Mouse (Mus musculus): Measurements from ENCODE around the gene Trim24. TPM values are rescaled to one million over a fixed set of nuclear protein-coding genes. Genes with fewer than 3 reads are reported as not detected.
"Not testable (repeated sequence)": the region's sequence is repeated elsewhere in the genome, so short reads cannot be mapped to it uniquely, and the experiment has no call there.

Gene Trim24
- 35.4 and 40.3 TPM in 2 replicates for polyA plus RNA-seq (2014; fragmentation: Nextera tagmentation; extraction: Ambion mirVana)

DNA sequence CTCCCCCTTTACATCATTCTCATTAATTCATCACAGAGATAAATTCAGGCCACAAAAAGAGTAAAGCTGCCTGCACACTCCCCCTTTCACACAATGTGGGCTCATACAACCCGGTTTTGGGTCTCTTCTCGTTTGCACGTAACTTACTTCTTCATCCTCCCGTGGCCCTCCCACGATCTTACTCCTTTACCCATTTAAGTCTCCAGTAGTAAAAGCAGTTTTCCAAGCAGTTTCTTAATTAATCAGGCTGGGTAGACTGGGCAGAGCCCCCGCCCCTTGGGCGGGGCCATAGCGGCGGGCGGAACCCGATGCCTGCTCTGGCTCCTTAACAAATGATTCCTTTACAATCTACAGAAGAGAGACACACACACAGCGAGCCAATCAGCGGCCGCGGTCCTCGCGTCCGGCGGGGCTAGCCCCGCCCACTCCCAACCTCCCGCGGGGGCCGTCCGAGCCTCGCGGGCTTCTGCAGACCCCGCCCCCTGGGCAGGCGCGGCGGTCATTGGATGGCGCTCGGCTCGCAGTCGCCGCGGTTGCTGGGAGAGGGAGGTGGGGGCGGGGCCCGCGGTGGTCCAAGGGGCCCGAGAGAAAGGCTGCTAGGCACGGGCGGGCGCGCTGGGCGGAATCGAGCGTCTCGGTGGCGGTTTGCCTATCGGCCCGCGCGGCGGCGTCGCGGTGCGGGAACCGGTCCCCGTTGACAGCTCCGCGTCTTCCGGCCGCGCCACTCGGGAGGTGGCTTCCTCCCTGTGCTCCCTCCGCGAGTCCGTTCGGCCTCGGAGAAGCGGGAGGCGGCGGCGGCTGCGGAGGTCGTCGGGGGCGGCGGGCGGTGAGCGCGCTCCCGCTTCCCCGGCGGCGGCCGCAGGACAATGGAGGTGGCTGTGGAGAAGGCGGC is at the start of gene Trim24:
Gene Trim24, plus strand, starts transcription at position 567 of the 892 bp plus-strand sequence.
- Histone ChIP-seq H3K4me1 (replicated peaks; ENCODE audit: control insufficient read depth, insufficient read depth, low read length) (no peaks in the 10 kb centered on the region), H3K4me2 (replicated peaks; ENCODE audit: low read depth, low read length) (peak within 1 kb of the TSS; percentile 37), H3K9me3 (ENCODE audit: control insufficient read depth, low read length) (peaks cover 17% of the 10 kb centered on the region), H3K27me3 (ENCODE audit: control insufficient read depth, insufficient read depth, low read length) (no peaks in the 10 kb centered on the region), H3K4me3 (ENCODE audit: low read depth, low read length) (peak within 1 kb of the TSS; percentile 89), H3K27ac (ENCODE audit: low read depth, low read length) (peak within 1 kb of the TSS; percentile 98), H3K36me3 (ENCODE audit: control insufficient read depth, insufficient read depth, low read length) (peaks cover 4% of the 10 kb centered on the region; the same call in 1 of the 2 replicates), H3K9ac (ENCODE audit: low read depth, low read length) (peak within 1 kb of the TSS; percentile 94)
- WGBS: under 1% methylated on average over 54 of the region's 89 CpGs
- DNase-seq (ENCODE audit: low spot score) (peak; percentile 99), ATAC-seq (ENCODE audit: low FRiP score) (peak; percentile 98)

GRCm38 (mm10) chr6:37821531-37822051 is 49.0 kb upstream of the Trim24 start:
- H3K4me2 ChIP-seq (replicated peaks; ENCODE audit: low read depth, low read length): no peak overlapping the region
- no peak overlapping the region for H3K27ac ChIP-seq (ENCODE audit: low read depth, low read length)
- DNase-seq (ENCODE audit: low spot score): no peak
- no peaks in the 10 kb centered on the region for H3K4me1 ChIP-seq (replicated peaks; ENCODE audit: control insufficient read depth, insufficient read depth, low read length)
- H3K36me3 ChIP-seq (ENCODE audit: control insufficient read depth, insufficient read depth, low read length): no peaks in the 10 kb centered on the region
- no peaks in the 10 kb centered on the region for H3K27me3 ChIP-seq (ENCODE audit: control insufficient read depth, insufficient read depth, low read length)
- H3K9ac ChIP-seq (ENCODE audit: low read depth, low read length): no peak overlapping the region
- WGBS: 93% methylated on average over 6 of the region's 6 CpGs
- H3K9me3 ChIP-seq (ENCODE audit: control insufficient read depth, low read length): no peaks in the 10 kb centered on the region
- ATAC-seq (ENCODE audit: low FRiP score): no peak
- no peak overlapping the region for H3K4me3 ChIP-seq (ENCODE audit: low read depth, low read length)

DNA sequence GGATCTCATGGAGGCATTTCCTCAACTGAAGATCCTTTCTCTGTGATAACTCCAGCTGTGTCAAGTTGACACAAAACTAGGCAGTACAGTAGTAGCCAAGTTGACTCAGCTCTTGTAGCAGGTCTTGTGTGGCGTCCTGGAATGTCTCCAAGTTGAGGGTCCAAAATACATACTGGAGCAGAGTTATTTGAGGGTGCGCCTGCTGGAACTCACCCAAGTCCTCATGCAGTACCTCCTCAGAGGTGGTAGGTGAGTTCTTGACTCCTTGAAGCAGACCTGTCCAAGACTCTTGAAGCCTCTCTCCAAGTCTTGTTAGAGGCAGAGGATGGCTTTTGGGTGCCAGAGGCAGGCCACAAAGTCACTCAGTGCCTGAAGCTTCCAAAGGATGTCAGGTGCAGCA is 48.2 kb upstream of the Trim24 start:
- 90% methylated on average over 2 of the region's 2 CpGs for WGBS
- Histone ChIP-seq H3K9me3 (ENCODE audit: control insufficient read depth, low read length) (no peaks in the 10 kb centered on the region), H3K36me3 (ENCODE audit: control insufficient read depth, insufficient read depth, low read length) (no peaks in the 10 kb centered on the region), H3K4me3 (ENCODE audit: low read depth, low read length) (no peak overlapping the region), H3K27ac (ENCODE audit: low read depth, low read length) (no peak overlapping the region), H3K4me2 (replicated peaks; ENCODE audit: low read depth, low read length) (no peak overlapping the region), H3K27me3 (ENCODE audit: control insufficient read depth, insufficient read depth, low read length) (no peaks in the 10 kb centered on the region), H3K4me1 (replicated peaks; ENCODE audit: control insufficient read depth, insufficient read depth, low read length) (no peaks in the 10 kb centered on the region), H3K9ac (ENCODE audit: low read depth, low read length) (no peak overlapping the region)
- DNase-seq (ENCODE audit: low spot score) (no peak), ATAC-seq (ENCODE audit: low FRiP score) (no peak)

DNA sequence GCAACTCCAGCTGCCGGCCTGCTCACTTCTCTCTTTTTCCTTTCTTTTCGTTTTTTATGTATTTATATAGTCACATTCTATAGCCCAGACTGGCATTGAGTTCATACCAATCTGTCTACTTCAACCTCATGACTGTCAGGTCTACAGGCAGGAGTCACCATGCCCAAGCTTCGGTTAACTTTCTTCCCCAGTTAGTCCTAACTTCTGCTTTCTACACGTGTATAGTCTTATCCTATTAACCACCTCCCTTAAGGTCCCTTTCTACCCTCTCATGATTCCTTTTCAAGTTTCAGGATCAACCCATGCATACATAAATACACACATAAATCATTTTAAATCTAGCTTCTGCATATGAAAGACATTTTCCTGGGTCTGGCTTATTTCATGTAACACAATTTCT is 46.9 kb upstream of the Trim24 start:
- Histone ChIP-seq H3K4me3 (ENCODE audit: low read depth, low read length) (no peak overlapping the region), H3K9me3 (ENCODE audit: control insufficient read depth, low read length) (no peaks in the 10 kb centered on the region)
- no peak for ATAC-seq (ENCODE audit: low FRiP score)

DNA sequence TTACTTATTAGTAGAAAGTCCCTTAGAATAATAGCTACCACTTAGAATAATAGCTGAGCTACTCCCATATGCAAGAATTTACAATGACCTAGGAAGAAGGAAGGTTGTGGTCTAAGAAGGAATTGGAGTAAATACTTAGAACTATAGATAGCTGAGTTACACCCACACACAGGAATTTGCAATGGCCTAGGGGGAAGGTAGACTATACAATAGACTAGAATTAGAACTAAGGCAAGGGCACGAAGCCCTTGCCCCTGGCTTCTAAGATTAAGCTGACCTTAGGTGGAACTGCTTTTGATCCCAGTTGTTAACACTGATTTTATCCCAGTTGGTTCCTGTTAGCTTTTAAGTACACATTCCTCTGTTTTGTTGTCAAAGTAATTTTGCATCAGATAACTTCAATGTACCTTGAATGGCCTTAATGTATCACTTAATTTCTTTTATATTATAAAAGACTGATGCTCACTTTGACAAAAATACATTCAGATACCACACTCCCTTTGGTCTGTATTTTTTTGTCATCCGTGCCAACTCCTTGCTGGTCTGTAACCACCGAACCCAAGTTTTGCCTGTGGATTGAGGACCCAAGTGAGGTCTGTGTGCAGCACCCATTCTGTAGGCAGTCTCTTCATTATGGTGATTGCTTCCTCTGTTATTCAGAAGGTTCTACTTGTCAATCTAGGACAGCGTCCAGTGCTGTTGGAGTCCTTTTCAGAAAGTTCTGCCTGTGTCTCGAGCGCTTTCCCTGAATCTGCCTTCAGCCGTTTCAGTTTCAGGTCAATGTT is 45.1 kb upstream of the Trim24 start:
- ATAC-seq (ENCODE audit: low FRiP score): not testable (repeated sequence)
- 91% methylated on average over 7 of the region's 7 CpGs for WGBS

More for the DNA sequence above, 46.9 kb upstream of the Trim24 start:
- Histone ChIP-seq H3K36me3 (ENCODE audit: control insufficient read depth, insufficient read depth, low read length) (no peaks in the 10 kb centered on the region), H3K27me3 (ENCODE audit: control insufficient read depth, insufficient read depth, low read length) (no peaks in the 10 kb centered on the region), H3K27ac (ENCODE audit: low read depth, low read length) (no peak overlapping the region), H3K4me1 (replicated peaks; ENCODE audit: control insufficient read depth, insufficient read depth, low read length) (no peaks in the 10 kb centered on the region), H3K9ac (ENCODE audit: low read depth, low read length) (no peak overlapping the region), H3K4me2 (replicated peaks; ENCODE audit: low read depth, low read length) (no peak overlapping the region)
- 85% methylated on average over 4 of the region's 4 CpGs for WGBS
- DNase-seq (ENCODE audit: low spot score): no peak

GRCm38 (mm10) chr6:37828955-37829354 is 41.7 kb upstream of the Trim24 start:
- Histone ChIP-seq H3K9ac (ENCODE audit: low read depth, low read length) (no peak overlapping the region), H3K27me3 (ENCODE audit: control insufficient read depth, insufficient read depth, low read length) (no peaks in the 10 kb centered on the region), H3K27ac (ENCODE audit: low read depth, low read length) (no peak overlapping the region), H3K4me2 (replicated peaks; ENCODE audit: low read depth, low read length) (no peak overlapping the region), H3K4me1 (replicated peaks; ENCODE audit: control insufficient read depth, insufficient read depth, low read length) (no peaks in the 10 kb centered on the region), H3K4me3 (ENCODE audit: low read depth, low read length) (no peak overlapping the region), H3K9me3 (ENCODE audit: control insufficient read depth, low read length) (no peaks in the 10 kb centered on the region), H3K36me3 (ENCODE audit: control insufficient read depth, insufficient read depth, low read length) (no peaks in the 10 kb centered on the region)
- 90% methylated on average over 3 of the region's 3 CpGs for WGBS
- DNase-seq (ENCODE audit: low spot score) (no peak), ATAC-seq (ENCODE audit: low FRiP score) (no peak)

More for the DNA sequence above, 45.1 kb upstream of the Trim24 start:
- H3K36me3 ChIP-seq (ENCODE audit: control insufficient read depth, insufficient read depth, low read length); H3K9me3 ChIP-seq (ENCODE audit: control insufficient read depth, low read length); H3K27me3 ChIP-seq (ENCODE audit: control insufficient read depth, insufficient read depth, low read length); H3K4me1 ChIP-seq (replicated peaks; ENCODE audit: control insufficient read depth, insufficient read depth, low read length); DNase-seq (ENCODE audit: low spot score); H3K4me2 ChIP-seq (replicated peaks; ENCODE audit: low read depth, low read length); H3K4me3 ChIP-seq (ENCODE audit: low read depth, low read length); H3K9ac ChIP-seq (ENCODE audit: low read depth, low read length); H3K27ac ChIP-seq (ENCODE audit: low read depth, low read length): not testable (repeated sequence)

- Histone ChIP-seq H3K4me2 (replicated peaks; ENCODE audit: low read depth, low read length) (no peak overlapping the region), H3K4me1 (replicated peaks; ENCODE audit: control insufficient read depth, insufficient read depth, low read length) (no peaks in the 10 kb centered on the region), H3K9me3 (ENCODE audit: control insufficient read depth, low read length) (no peaks in the 10 kb centered on the region), H3K9ac (ENCODE audit: low read depth, low read length) (no peak overlapping the region), H3K27me3 (ENCODE audit: control insufficient read depth, insufficient read depth, low read length) (no peaks in the 10 kb centered on the region), H3K36me3 (ENCODE audit: control insufficient read depth, insufficient read depth, low read length) (no peaks in the 10 kb centered on the region), H3K27ac (ENCODE audit: low read depth, low read length) (no peak overlapping the region), H3K4me3 (ENCODE audit: low read depth, low read length) (no peak overlapping the region)
- DNase-seq (ENCODE audit: low spot score): no peak
- ATAC-seq (ENCODE audit: low FRiP score): no peak
These were observed 41.0 kb upstream of the Trim24 start for GRCm38 (mm10) chr6:37829631-37830030.

DNA sequence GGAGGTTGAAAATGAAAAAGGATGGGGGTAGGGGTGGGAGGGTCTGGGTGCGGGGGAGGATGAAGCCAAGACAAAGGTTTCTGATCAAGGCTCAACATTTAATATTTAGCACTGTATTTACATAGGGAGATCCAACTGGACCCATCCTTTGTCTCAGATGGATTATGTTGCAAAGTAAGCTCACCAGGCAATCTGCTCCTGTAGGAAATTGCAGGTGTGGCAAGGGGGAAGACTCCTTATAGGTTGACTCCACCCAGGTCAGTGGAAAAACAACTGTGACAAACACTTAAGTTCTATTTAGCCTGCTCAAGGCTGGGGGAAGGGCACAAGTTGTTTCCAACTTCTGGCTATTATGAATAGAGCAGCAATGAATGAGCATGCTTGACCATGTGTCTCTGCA is 36.9 kb upstream of the Trim24 start:
- no peaks in the 10 kb centered on the region for H3K4me1 ChIP-seq (replicated peaks; ENCODE audit: control insufficient read depth, insufficient read depth, low read length)
- ATAC-seq (ENCODE audit: low FRiP score) (no peak), DNase-seq (ENCODE audit: low spot score) (no peak)
- H3K27me3 ChIP-seq (ENCODE audit: control insufficient read depth, insufficient read depth, low read length): no peaks in the 10 kb centered on the region
- 88% methylated on average over 1 of the region's 1 CpGs for WGBS
- H3K4me2 ChIP-seq (replicated peaks; ENCODE audit: low read depth, low read length): no peak overlapping the region
- no peak overlapping the region for H3K4me3 ChIP-seq (ENCODE audit: low read depth, low read length)
- H3K9me3 ChIP-seq (ENCODE audit: control insufficient read depth, low read length): no peaks in the 10 kb centered on the region
- no peak overlapping the region for H3K9ac ChIP-seq (ENCODE audit: low read depth, low read length)
- no peak overlapping the region for H3K27ac ChIP-seq (ENCODE audit: low read depth, low read length)
- no peaks in the 10 kb centered on the region for H3K36me3 ChIP-seq (ENCODE audit: control insufficient read depth, insufficient read depth, low read length)

All from hindbrain, embryonic 11.5 days (tissue).